ENCODE assay signal across 7 mouse cellular contexts in genomic region chr15:83036900-83037519, GRCm38 (mm10). TPM values are rescaled to one million over a fixed set of nuclear protein-coding genes. Genes with fewer than 3 reads are reported as not detected.
DNase-seq lines count a peak whose midpoint lies in the region; ATAC-seq and TF ChIP-seq lines count a peak whose summit lies in the region.

No protein-coding gene starts in this region.

- no peak overlapping the region for H3K4me2 ChIP-seq in lung, embryonic 14.5 days
- no peak overlapping the region for H3K4me2 ChIP-seq in forebrain, embryonic 15.5 days (replicated peaks)

- no peak overlapping the region for H3K27ac ChIP-seq in lung, embryonic 14.5 days (ENCODE audit: low read depth)
- peak overlapping the region; percentile 20; the same call in 1 of the 2 replicates for H3K27ac ChIP-seq in forebrain, embryonic 15.5 days (replicated peaks)
- H3K27ac ChIP-seq in macrophage: peak overlapping the region; percentile 55

- peak; percentile 60 for ATAC-seq in lung, embryonic 14.5 days (ENCODE audit: insufficient read depth)
- ATAC-seq in forebrain, embryonic 15.5 days (replicated peaks): no peak; the same call in 1 of the 2 replicates
- ATAC-seq in megakaryocyte, adult 5-6 weeks (ENCODE audit: poor library complexity, severe bottlenecking): no peak

- peaks cover 37% of the 10 kb centered on the region for H3K79me2 ChIP-seq in macrophage (ENCODE audit: inconsistent target)

- no peak for TF ChIP-seq CTCF in lung, embryonic 14.5 days (IDR thresholded peaks at IDR 0.05; ENCODE audit: low read depth)
- no peak for TF ChIP-seq CTCF in brain, embryonic 14.5 days (IDR thresholded peaks at IDR 0.05; ENCODE audit: borderline replicate concordance, extremely low read depth, insufficient read depth, insufficient read length)

- no peak overlapping the region for H3K4me3 ChIP-seq in lung, embryonic 14.5 days (ENCODE audit: low read depth, low read length)
- no peak overlapping the region for H3K4me3 ChIP-seq in forebrain, embryonic 15.5 days
- no peak overlapping the region for H3K4me3 ChIP-seq in macrophage (ENCODE audit: inconsistent target)

- no peaks in the 10 kb centered on the region for H3K9me3 ChIP-seq in lung, embryonic 14.5 days (ENCODE audit: low read depth, low read length)
- H3K9me3 ChIP-seq in forebrain, embryonic 15.5 days: no peaks in the 10 kb centered on the region

- no peaks in the 10 kb centered on the region for H3K36me3 ChIP-seq in lung, embryonic 14.5 days (ENCODE audit: insufficient read depth)
- no peaks in the 10 kb centered on the region for H3K36me3 ChIP-seq in forebrain, embryonic 15.5 days
- no peaks in the 10 kb centered on the region for H3K36me3 ChIP-seq in macrophage (ENCODE audit: inconsistent target)

- TF ChIP-seq POLR2A in brain, embryonic 14.5 days (IDR thresholded peaks at IDR 0.05; ENCODE audit: borderline replicate concordance, extremely low read depth, insufficient read depth, insufficient read length, poor library complexity, severe bottlenecking): no peak

- H3K4me1 ChIP-seq in lung, embryonic 14.5 days (ENCODE audit: insufficient read depth): peaks cover 27% of the 10 kb centered on the region
- H3K4me1 ChIP-seq in forebrain, embryonic 15.5 days: peaks cover 65% of the 10 kb centered on the region

- WGBS in lung, embryonic 14.5 days: 58% methylated on average over 14 of the region's 14 CpGs
- WGBS in forebrain, embryonic 15.5 days: 50% methylated on average over 14 of the region's 14 CpGs
- 87% methylated on average over 14 of the region's 14 CpGs for WGBS in macrophage (ENCODE audit: missing documents)

- peaks cover 12% of the 10 kb centered on the region; the same call in 1 of the 2 replicates for H3K27me3 ChIP-seq in lung, embryonic 14.5 days (ENCODE audit: insufficient read depth, low read length)
- no peaks in the 10 kb centered on the region for H3K27me3 ChIP-seq in forebrain, embryonic 15.5 days

- no peak overlapping the region for H3K9ac ChIP-seq in lung, embryonic 14.5 days
- H3K9ac ChIP-seq in forebrain, embryonic 15.5 days (replicated peaks): no peak overlapping the region

- peak; percentile 90 for DNase-seq in lung, embryonic 14.5 days
- no peak for DNase-seq in lung, postnatal 10 days
- DNase-seq in brain, embryonic 14.5 days (ENCODE audit: low read depth): peak; percentile 91
- DNase-seq in urinary bladder, postnatal 25 days (ENCODE audit: low spot score): no peak

RNA-seq across cellular contexts. Expression of gene Nfam1, which starts 3.9 kb away (rescaled TPM):
- polyA plus RNA-seq in lung, embryonic 14.5 days (2014; fragmentation: Nextera tagmentation; extraction: Ambion mirVana): 3.6 and 3.9 TPM in 2 replicates
- polyA plus RNA-seq in brain, embryonic 14.5 days (2012; rRNA removed): 1.7 and 2.1 TPM in 2 replicates
- polyA plus RNA-seq in forebrain, embryonic 15.5 days (2015; fragmentation: Nextera tagmentation; extraction: Ambion mirVana): 1.6 and 1.8 TPM in 2 replicates
- total RNA-seq in macrophage (2018; cell fraction: chromatin; rRNA removed): 10 to 100 TPM in 20 of 26 experiments, 1 to 10 TPM in 6; 4.5 to 70.6 (median 39.8) TPM
- 10 to 100 TPM; 33.2 to 95.9 (median 60.8) TPM for total RNA-seq in macrophage (2018; cell fraction: cytosol; rRNA removed)
- 100 to 1,000 TPM in 2 of 26 experiments, 10 to 100 TPM in 24; 11.9 to 109 (median 63.4) TPM for total RNA-seq in macrophage (2018; cell fraction: nucleus; rRNA removed)
- 46.2 to 91.4 TPM (median 57.7 TPM) in 3 replicates for polyA plus RNA-seq in macrophage (2018)
- total RNA-seq in megakaryocyte, adult 5-6 weeks (2015): 159 TPM in 2 replicates
- total RNA-seq in megakaryocyte, adult 5-6 weeks (2017): 189 and 212 TPM in 2 replicates

RNA-seq across cellular contexts. Expression of gene Tcf20, which starts 49.3 kb away (rescaled TPM):
- 9.9 and 10.9 TPM in 2 replicates for polyA plus RNA-seq in lung, embryonic 14.5 days (2014; fragmentation: Nextera tagmentation; extraction: Ambion mirVana)
- 34.0 and 46.8 TPM in 2 replicates for polyA plus RNA-seq in brain, embryonic 14.5 days (2012; rRNA removed)
- polyA plus RNA-seq in forebrain, embryonic 15.5 days (2015; fragmentation: Nextera tagmentation; extraction: Ambion mirVana): 18.2 and 18.7 TPM in 2 replicates
- total RNA-seq in macrophage (2018; cell fraction: chromatin; rRNA removed): 100 to 1,000 TPM in 2 of 26 experiments, 10 to 100 TPM in 24; 35.9 to 104 (median 78.9) TPM
- 10 to 100 TPM; 31.5 to 71.3 (median 44.8) TPM for total RNA-seq in macrophage (2018; cell fraction: cytosol; rRNA removed)
- total RNA-seq in macrophage (2018; cell fraction: nucleus; rRNA removed): 10 to 100 TPM; 33.8 to 91.9 (median 57.5) TPM
- polyA plus RNA-seq in macrophage (2018): 14.9 to 18.5 TPM (median 15.9 TPM) in 3 replicates
- 40.7 and 46.5 TPM in 2 replicates for total RNA-seq in megakaryocyte, adult 5-6 weeks (2015)
- total RNA-seq in megakaryocyte, adult 5-6 weeks (2017): 75.9 and 85.2 TPM in 2 replicates

RNA-seq across cellular contexts. Expression of gene Serhl, which starts 52.3 kb away (rescaled TPM):
- polyA plus RNA-seq in lung, embryonic 14.5 days (2014; fragmentation: Nextera tagmentation; extraction: Ambion mirVana): 60.6 and 68.1 TPM in 2 replicates
- 7.6 and 15.0 TPM in 2 replicates for polyA plus RNA-seq in brain, embryonic 14.5 days (2012; rRNA removed)
- polyA plus RNA-seq in forebrain, embryonic 15.5 days (2015; fragmentation: Nextera tagmentation; extraction: Ambion mirVana): 31.3 and 35.9 TPM in 2 replicates
- 100 to 1,000 TPM in 13 of 26 experiments, 10 to 100 TPM in 13; 49.6 to 141 (median 99.2) TPM for total RNA-seq in macrophage (2018; cell fraction: chromatin; rRNA removed)
- 10 to 100 TPM; 19.4 to 31.5 (median 24.0) TPM for total RNA-seq in macrophage (2018; cell fraction: cytosol; rRNA removed)
- 10 to 100 TPM; 25.0 to 74.6 (median 52.3) TPM for total RNA-seq in macrophage (2018; cell fraction: nucleus; rRNA removed)
- 16.2 to 29.9 TPM (median 28.5 TPM) in 3 replicates for polyA plus RNA-seq in macrophage (2018)
- 36.6 and 46.4 TPM in 2 replicates for total RNA-seq in megakaryocyte, adult 5-6 weeks (2015)
- total RNA-seq in megakaryocyte, adult 5-6 weeks (2017): 27.0 and 34.6 TPM in 2 replicates

Comparison
In these comparisons a context has a peak if more than half of its experiments do, and no peak if none do; other contexts are left out.
1. DNase-seq: peak in lung, embryonic 14.5 days (single experiment) and brain, embryonic 14.5 days (single experiment); none in lung, postnatal 10 days (single experiment) and urinary bladder, postnatal 25 days (single experiment).